Mouse (Mus musculus): ENCODE results near the gene Tmem245. TPM values are rescaled to one million over a fixed set of nuclear protein-coding genes. Genes with fewer than 3 reads are reported as not detected.

Tmem245 gene
- total and polyA plus RNA-seq, 3 experiments = 7.3 to 15.0 (median 7.7) TPM

- peaks cover 0 to 9% of the 10 kb centered on the region in 2 experiments for H3K4me1 ChIP-seq (ENCODE audit: control insufficient read depth in 1 of 2, insufficient read depth in 2 of 2, low read length in 2 of 2)
- H3K9ac ChIP-seq (ENCODE audit: control insufficient read depth, low read depth, low read length, poor library complexity, severe bottlenecking) = no peak overlapping the region
- no peak for DNase-seq (ENCODE audit: low read depth, low spot score)
- H3K36me3 ChIP-seq (ENCODE audit: control insufficient read depth in 1 of 2, insufficient read depth in 2 of 2, low read length in 2 of 2) = peaks cover 0 to 14% of the 10 kb centered on the region in 2 experiments; a peak in 2 of 4 replicates
- peaks cover 24% of the 10 kb centered on the region for H3K79me2 ChIP-seq (ENCODE audit: control insufficient read depth, insufficient read depth, low read length, poor library complexity)
- no peak overlapping the region for H3K27ac ChIP-seq (ENCODE audit: control insufficient read depth, low read depth, low read length)
- TF ChIP-seq USF2 (IDR thresholded peaks at IDR 0.05; ENCODE audit: borderline replicate concordance in 1 of 2, insufficient read depth in 1 of 2, low read depth in 1 of 2, low read length in 2 of 2) = no peak
- no peak overlapping the region for H3K4me3 ChIP-seq (ENCODE audit: control insufficient read depth in 1 of 2, insufficient read depth in 1 of 2, low read depth in 2 of 2, low read length in 2 of 2)
- H3K9me3 ChIP-seq (replicated peaks; ENCODE audit: insufficient read depth, low read length) = no peaks in the 10 kb centered on the region
- H3K27me3 ChIP-seq (ENCODE audit: control insufficient read depth in 1 of 2, insufficient read depth in 2 of 2, low read length in 2 of 2) = no peaks in the 10 kb centered on the region
These were observed 2.3 kb upstream of the Tmem245 start for GRCm38 (mm10) chr4:56949494-56949893.

- Histone ChIP-seq H3K27me3 (ENCODE audit: control insufficient read depth in 1 of 2, insufficient read depth in 2 of 2, low read length in 2 of 2) (no peaks in the 10 kb centered on the region), H3K79me2 (ENCODE audit: control insufficient read depth, insufficient read depth, low read length, poor library complexity) (peaks cover 48% of the 10 kb centered on the region), H3K27ac (ENCODE audit: control insufficient read depth, low read depth, low read length) (no peak overlapping the region), H3K9ac (ENCODE audit: control insufficient read depth, low read depth, low read length, poor library complexity, severe bottlenecking) (peak overlapping the region; percentile 97), H3K9me3 (replicated peaks; ENCODE audit: insufficient read depth, low read length) (no peaks in the 10 kb centered on the region), H3K4me3 (ENCODE audit: control insufficient read depth in 1 of 2, insufficient read depth in 1 of 2, low read depth in 2 of 2, low read length in 2 of 2) (peak overlapping the region; percentile 87), H3K4me1 (ENCODE audit: control insufficient read depth in 1 of 2, insufficient read depth in 2 of 2, low read length in 2 of 2) (peaks cover 4 to 9% of the 10 kb centered on the region in 2 experiments), H3K36me3 (ENCODE audit: control insufficient read depth in 1 of 2, insufficient read depth in 2 of 2, low read length in 2 of 2) (peaks cover 0 to 23% of the 10 kb centered on the region in 2 experiments; a peak in 2 of 4 replicates)
- no peak for TF ChIP-seq ZNF384 (IDR thresholded peaks at IDR 0.05; ENCODE audit: low read depth, low read length)
- TF ChIP-seq GABPA (IDR thresholded peaks at IDR 0.05; ENCODE audit: low read depth, low read length) = no peak
- no peak for TF ChIP-seq JUND (IDR thresholded peaks at IDR 0.05; ENCODE audit: low read depth, low read length)
- no peak for TF ChIP-seq ELF1 (IDR thresholded peaks at IDR 0.05; ENCODE audit: low read depth, low read length)
- no peak for TF ChIP-seq TAL1 (IDR thresholded peaks at IDR 0.05; ENCODE audit: low read length)
- no peak for TF ChIP-seq NRF1 (IDR thresholded peaks at IDR 0.05; ENCODE audit: insufficient read depth, low read depth, low read length, poor library complexity, severe bottlenecking)
- no peak for TF ChIP-seq ZKSCAN1 (IDR thresholded peaks at IDR 0.05; ENCODE audit: low read depth, low read length)
- TF ChIP-seq POLR2A (IDR thresholded peaks at IDR 0.05; ENCODE audit: control insufficient read depth in 1 of 2, insufficient read depth in 1 of 2, low read depth in 1 of 2, low read length in 2 of 2, poor library complexity in 1 of 2) = no peak
- TF ChIP-seq POLR2AphosphoS2 (IDR thresholded peaks at IDR 0.05; ENCODE audit: low read length) = no peak
- no peak for TF ChIP-seq ETS1 (IDR thresholded peaks at IDR 0.05; ENCODE audit: low read depth, low read length)
- TF ChIP-seq HCFC1 (IDR thresholded peaks at IDR 0.05; ENCODE audit: low read depth, low read length) = no peak
- TF ChIP-seq CHD2 (IDR thresholded peaks at IDR 0.05; ENCODE audit: low read length) = no peak
- no peak for TF ChIP-seq CTCF (IDR thresholded peaks at IDR 0.05 in 2 of 3, conservative IDR thresholded peaks at IDR 0.05 in 1 of 3; ENCODE audit: control insufficient read depth in 1 of 3, insufficient read depth in 1 of 3, low read depth in 2 of 3, low read length in 3 of 3, poor library complexity in 1 of 3, severe bottlenecking in 1 of 3)
- no peak for TF ChIP-seq KAT2A (conservative IDR thresholded peaks at IDR 0.05; ENCODE audit: low read depth, low read length)
- no peak for TF ChIP-seq MAZ (IDR thresholded peaks at IDR 0.05; ENCODE audit: low read depth, low read length)
- DNase-seq (ENCODE audit: low read depth, low spot score) = peak; percentile 63
These were observed 1.1 kb downstream of the Tmem245 start for GRCm38 (mm10) chr4:56946180-56946579.
